Mouse (Mus musculus): ENCODE measurements around the gene Iscu. TPM values are rescaled to one million over a fixed set of nuclear protein-coding genes. Genes with fewer than 3 reads are reported as not detected.
"Not testable (repeated sequence)": the region's sequence is repeated elsewhere in the genome, so short reads cannot be mapped to it uniquely, and the experiment has no call there.

The Iscu gene
- total RNA-seq, 2 experiments from 2014 or later: 100 to 111 TPM

DNA sequence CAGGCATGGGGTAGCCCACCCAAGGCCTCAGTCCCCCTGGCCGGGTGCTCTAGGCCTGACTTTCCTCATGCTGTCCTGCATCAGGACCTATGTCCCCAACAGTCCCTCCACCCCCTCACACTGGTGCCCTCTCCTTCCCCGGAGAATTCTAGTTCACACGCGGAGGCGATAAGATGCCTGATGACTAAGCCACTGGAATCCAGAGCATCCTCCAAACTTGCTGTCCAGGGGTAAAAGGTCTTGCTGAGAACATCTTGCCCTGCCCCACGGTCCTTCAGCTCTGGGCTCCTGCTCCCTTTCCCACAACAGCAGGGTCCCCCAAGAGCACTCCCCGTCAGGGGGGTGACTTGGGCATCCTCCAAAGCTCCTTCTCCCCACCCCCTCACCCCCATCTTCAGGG lies 10.1 kb downstream of the Iscu start:
- ATAC-seq (replicated peaks; ENCODE audit: poor library complexity, severe bottlenecking): no peak

DNA sequence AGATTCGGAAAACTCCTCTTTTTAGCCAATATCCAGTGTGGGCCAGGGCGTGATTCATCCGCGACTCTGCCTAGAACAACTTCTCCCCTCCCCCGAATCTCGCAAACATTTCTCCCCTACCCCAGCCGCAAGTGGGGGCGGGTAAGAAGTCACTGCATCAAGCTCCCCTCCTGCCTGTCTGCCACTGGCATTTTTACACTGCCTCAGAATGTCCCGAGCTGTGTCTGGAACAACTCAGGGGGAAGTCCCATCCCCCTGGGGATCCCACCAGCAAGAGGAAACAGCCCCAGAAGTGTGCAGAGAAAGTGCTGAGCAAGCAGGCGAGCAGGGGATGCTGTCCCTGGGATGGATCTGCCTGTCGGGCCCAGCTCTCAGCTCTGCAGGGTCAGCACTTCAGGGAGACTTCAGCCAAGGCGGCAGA lies 11.0 kb downstream of the Iscu start:
- ATAC-seq (replicated peaks; ENCODE audit: poor library complexity, severe bottlenecking): no peak

DNA sequence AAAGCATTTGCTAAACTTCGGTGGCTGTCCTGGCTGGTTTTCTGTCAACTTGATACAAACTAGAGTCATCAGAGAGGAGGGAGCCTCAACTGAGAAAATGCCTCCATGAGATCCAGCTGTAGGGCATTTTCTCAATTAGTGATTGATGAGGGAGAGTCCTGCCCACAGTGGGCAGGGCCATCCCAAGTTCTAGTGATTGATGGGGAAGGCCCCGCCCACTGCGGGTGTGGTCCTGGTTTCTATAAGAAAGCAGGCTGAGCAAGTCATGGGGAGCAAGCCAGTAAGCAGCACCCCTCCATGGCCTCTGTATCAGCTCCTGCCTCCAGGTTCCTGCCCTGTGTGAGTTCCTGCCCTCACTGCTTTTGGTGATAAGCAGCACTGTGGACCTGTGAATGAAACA lies 11.6 kb downstream of the Iscu start:
- ATAC-seq (replicated peaks; ENCODE audit: poor library complexity, severe bottlenecking): not testable (repeated sequence)

DNA sequence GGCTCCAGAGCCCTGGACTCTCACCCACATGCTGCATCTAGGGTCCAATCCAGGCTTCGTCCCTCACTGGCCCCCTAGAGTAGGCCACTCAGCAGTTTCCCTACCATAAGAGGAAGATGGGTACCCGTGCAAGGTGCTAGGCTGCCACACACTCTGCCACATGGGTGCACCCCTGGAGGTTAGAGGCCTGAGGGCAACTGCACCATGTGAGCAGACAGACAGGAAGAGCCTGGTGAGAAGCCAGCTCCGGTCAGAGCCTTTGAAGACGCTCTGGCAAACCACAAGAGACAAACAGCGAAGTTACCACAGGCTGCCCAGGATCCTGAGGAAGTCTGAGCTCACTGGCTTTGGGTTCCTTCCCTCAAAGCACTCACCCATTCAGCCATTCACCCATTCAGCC lies 14.4 kb downstream of the Iscu start:
- ATAC-seq (replicated peaks; ENCODE audit: poor library complexity, severe bottlenecking): peak; percentile 90

DNA sequence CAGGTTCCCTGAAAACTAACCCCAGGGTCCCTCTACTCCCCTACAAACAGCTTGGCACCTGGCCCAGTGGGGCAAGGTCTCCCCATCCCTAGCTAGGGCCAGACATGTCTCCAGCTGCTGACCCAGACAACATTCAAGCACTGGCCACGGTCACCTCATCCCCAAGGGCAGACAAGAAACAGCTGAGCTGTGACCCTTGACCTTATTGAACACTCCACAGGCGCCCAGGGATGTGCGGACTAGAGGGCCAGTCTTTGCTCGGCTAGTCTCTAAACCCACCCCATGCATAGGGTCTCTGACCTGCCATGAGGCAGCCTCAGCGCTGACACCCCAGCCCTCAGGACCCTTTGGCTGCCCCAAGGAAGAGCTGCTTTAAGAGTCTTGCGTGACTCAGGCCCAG lies 16.1 kb downstream of the Iscu start:
- no peak for ATAC-seq (replicated peaks; ENCODE audit: poor library complexity, severe bottlenecking)

DNA sequence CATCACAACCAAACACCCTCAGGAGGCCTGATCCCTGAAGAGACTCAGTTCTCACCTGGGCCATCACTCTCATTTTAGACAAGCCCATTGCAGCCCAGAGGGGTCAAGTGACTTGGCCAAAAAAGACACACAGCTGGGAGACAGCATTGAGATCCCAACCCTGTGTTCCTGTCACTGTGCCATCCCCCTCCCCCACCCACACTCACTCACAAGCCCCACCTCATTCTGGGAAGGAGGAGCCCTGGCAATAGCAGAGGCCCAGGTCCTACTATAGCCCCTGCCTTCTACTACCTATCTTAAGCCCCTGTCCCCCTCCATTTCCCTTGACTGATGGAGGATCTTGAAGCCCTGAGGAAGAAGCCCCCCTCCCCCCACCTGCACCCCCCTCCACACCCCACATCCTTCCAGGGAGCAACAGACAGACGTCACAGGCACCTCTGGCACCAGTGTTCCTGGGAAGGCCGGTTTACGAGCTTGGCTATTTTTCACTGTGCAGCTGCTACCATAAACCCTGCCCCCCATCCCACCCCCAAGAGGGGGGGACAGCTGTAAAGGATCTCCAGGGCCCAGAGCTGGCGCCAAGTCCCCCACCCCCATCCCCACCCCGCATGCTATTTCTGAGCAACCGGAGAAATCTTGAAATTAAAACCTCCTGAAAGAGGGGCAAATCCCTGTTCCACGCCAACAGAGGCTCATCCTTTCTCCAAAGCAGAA lies 16.7 kb downstream of the Iscu start:
- ATAC-seq (replicated peaks; ENCODE audit: poor library complexity, severe bottlenecking): no peak

DNA sequence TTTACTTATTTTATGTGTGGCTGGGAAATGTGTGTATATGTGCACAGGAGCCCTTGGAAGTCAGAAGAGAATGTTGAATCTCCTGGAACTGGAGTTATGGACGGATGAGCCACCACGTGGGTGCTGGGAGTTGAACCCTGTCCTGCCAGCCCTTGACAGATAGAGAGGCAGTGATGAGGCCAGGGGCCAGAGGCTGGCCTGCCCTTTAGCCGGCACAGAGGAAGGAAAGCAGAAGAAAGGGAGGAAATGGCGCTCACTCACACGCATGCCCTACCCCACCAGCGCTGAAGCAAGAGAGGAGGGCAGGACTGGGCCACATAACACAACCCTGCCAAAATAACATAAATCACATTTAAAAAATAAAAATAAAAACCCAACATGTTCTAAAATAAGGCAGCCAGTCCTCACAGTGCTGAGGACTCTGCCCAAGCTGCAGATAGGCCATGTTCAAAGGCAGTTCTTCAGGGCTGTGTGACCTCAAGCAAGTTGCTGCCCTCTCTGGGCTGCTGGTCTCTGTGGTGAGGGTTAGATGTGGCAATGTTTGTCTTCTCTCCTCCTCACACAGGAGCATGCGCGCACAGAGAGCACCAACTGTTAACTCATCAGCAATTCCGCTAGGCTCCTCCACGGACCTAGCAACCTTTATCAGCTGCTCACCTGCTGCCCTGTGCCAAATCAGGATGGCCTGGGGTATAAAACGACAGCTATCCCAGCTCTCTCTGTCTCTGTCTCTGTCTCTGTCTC lies 18.1 kb downstream of the Iscu start:
- ATAC-seq (replicated peaks; ENCODE audit: poor library complexity, severe bottlenecking): peak; percentile 46

DNA sequence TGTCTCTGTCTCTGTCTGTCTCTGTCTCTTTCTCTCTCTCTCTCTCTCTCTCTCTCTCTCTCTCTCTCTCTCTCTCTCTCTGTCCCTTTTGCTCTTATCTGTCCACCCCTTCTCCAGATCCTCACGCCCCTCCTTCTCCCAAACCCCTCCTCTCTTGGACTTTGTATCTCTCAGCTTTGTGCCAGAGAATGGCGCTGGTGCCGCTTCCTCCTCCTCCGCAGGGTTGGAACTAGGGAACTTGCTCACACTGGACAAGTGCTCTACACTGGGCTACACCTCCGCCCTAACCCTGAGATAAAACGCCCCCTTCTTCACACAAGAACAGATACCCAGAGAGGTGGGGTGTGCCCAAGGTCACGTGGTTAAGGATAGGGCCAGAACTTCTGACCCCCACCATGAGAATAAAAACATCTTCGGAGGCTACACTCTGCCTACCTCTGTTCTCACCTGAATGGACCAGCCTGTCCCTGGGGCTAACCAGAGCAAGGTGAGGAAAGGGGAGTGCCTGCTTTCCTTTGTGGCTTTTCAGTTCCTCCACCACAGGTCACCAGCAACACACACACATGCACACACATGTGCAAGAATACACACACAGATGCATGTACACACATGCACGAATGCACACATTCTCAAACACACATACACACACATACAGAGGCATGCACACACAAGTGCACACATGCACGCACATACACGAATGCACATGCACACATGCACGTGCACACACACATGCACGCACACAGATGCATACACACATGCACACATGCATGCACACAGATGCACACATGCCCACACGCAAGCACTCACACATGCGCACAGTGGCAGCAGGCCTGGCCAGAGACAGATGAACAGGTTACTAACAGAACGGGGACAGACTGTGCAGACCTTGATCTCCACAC lies 18.9 kb downstream of the Iscu start:
- no peak for ATAC-seq (replicated peaks; ENCODE audit: poor library complexity, severe bottlenecking)

DNA sequence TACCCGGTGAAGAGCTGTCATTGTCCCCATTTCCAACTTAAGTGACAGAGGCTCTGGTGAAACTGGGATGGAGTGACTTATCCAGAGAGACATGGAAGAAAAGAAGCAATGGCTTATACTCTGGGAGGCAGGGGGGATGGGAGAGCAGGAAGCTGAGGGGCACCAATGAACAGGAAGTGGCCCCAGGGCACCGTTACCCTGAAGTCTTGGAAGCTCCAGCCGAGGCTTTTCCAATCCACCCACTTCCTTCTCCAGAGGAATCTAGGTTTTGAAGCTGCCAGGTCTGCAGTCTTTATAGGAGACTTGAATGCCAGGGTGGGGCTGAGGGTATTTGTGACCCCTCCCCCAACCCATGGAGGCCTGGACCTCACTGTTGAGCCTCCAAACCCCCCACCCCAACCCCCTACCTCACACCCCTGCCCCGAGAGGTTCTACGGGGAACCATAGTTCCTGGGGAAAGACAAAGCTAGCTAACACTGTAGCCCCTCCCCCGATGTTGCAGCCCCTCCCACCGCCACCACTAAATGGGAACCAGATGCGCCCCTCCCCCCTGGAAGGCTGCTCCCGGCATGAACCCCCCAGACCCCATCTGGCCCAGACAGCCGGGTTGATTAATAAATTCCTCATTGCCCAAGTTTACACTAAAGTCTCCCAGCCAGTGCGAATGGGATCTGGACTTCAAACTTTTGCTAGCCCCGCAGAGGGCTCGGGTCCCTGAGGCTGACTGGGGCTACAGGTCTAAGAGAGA lies 24.0 kb downstream of the Iscu start:
- 0 out of 2 replicates have a peak, but pooled peaks have one; percentile 15 for ATAC-seq (replicated peaks; ENCODE audit: poor library complexity, severe bottlenecking)

DNA sequence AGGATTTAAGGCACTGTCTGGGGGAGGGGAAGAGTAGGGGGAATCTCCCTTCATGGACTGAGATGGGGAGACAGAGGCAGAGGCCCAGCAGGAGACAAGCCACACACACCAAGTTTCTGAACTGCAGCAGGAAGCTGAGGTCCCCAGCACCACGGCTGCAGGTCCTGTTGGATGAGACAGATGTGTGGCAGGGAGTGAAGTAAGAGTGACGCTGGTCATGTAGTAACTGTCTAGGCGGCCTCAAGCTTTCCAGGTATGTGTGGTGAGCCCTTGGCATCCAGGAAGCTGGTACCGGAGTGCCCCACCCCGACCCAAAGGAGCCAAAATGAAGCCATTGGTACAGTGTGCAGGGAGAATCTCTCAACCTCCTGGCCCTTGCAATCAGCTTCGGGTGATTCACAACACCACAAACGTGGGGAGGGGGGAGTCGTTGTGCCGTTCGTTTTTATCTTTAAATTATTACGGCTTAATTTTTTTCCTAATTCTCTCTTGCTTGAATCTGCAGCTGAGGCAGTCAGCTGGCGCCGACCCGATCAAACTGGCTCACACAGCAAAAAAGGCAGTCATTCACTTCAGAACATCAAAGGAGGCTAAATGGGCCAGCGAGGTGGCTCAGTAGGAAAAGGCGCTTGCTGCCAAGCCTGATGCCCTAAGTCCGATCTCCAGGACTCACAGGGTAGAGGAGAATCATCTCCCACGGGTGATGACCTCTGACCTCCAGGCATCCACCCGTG lies 24.8 kb downstream of the Iscu start:
- ATAC-seq (replicated peaks; ENCODE audit: poor library complexity, severe bottlenecking): peak; percentile 44

DNA sequence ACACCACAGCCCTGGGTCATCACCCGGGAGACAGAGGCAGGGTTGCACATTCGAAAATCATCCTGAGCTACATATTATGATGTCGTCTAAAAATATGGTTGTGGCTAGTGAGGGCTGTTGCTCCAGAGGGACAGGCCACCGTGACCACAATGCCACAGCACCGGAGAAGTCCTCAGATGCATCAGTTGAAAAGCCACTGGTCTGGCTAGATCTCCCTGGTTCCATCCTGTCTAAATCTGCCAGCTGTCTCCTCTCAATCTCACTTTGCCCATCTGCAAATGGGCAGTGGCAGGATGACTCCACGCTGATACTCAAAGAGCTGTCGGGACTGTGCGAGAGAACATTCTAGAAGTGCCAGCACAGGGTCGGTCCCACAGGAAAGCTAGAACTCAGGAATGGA lies 26.0 kb downstream of the Iscu start:
- peak; percentile 44 for ATAC-seq (replicated peaks; ENCODE audit: poor library complexity, severe bottlenecking)

DNA sequence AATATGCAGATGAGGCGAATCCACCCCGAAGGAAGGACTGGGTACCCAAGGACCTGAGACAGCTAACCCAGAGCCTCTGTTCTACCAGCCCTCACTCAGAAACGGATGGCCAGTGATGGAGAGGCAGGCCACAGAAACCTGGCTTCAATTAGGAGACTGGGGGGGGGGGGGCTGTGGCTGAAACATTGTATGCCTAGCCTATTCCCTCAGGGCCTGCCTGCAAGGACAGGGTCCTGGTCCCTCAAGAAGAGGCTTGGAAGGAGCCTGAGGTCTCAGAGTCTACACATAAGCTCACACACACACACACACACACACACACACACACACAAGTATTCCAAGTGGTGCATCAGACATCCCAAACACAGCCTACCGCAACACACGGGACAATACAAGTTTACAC lies 27.1 kb downstream of the Iscu start:
- ATAC-seq (replicated peaks; ENCODE audit: poor library complexity, severe bottlenecking): no peak

DNA sequence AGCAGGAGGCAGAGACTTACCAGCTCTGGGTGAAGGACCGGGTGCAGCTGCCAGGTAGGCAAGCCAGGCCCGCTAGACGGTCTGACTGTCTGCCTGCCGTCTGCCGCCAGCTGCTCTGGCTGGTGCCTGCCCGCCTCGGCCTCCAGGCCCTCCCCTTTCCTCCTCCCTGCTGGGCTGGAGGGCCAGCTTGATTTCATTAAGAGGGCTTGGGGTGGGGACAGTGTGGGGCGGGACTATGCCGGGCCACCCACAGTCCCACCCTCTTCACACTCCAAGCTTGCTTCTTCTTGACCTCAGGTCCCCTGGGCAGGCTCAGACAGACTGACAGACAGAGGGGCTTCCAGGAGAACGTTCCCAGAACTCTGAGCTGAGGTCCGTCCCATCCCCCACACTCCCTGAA lies 27.7 kb downstream of the Iscu start, which contains the start of gene Tmem119:
Tmem119 (minus strand) TSS at position 237 of the 400 bp plus-strand sequence.
- ATAC-seq (replicated peaks; ENCODE audit: poor library complexity, severe bottlenecking): peak; percentile 61

DNA sequence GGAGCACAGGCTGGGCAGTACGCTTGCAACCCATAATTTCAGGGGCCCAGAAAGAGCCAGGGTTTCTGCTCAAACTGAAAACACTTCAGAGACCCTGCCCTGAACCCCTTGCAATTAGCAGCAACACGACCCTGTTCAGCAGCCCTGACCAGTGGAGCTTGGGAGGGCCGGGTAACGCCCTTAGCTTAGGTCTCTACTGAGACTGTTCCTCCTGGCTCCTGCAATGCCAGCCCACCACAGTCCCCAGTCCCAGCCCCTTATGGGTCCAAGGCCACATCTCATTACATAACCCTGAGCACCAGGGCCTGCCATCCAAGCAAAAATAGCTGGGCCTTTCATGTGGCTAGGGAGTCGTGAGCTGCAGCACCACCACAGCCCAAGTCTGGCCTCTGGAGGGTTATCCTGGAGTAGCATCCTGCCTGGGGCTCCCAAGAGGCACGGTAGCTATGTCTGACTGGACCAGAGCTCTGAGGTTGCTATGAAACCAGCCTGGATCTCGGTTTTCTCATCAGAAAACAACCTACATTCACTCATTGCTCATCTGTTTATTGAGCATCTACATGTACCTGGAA lies 31.9 kb downstream of the Iscu start:
- peak; percentile 21 for ATAC-seq (replicated peaks; ENCODE audit: poor library complexity, severe bottlenecking)

DNA sequence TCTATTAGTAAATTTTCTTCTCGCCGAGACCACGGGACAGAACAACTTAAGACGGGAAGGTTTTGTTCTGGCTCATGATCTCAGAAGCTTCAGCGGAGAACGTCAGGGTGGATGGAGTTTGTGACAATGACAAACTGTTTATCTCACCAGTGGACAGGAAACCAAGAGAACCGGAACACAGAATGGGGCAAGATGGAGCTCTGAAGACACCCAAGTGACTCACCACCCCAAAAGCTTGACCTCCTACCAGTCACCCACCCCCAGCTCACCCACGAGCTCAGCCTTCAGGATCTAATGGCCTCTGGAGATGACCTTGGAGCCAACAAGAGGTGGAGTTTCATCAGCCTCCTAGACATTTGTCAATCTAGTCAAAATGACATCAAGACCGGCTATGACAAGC lies 32.8 kb downstream of the Iscu start:
- peak; percentile 30 for ATAC-seq (replicated peaks; ENCODE audit: poor library complexity, severe bottlenecking)

DNA sequence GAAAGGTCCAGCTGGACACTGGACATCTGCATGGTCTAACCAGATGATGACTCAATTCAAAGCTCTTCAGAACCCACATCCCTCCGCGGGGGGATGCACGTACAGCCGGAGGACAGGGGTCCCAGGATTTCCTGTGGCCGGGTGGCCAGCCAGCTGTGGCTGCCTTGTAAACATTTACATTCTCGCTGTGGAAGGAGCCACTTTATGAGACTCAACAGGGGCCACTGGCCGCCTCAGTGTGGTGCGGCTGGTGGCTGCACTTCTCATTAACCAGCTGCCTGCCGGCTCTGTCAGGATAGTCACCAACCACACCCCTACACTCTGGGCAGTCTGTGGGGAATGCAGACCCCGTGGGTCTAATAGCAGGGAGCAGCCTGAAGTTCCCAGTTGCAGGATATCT lies 33.9 kb downstream of the Iscu start:
- ATAC-seq (replicated peaks; ENCODE audit: poor library complexity, severe bottlenecking): no peak

DNA sequence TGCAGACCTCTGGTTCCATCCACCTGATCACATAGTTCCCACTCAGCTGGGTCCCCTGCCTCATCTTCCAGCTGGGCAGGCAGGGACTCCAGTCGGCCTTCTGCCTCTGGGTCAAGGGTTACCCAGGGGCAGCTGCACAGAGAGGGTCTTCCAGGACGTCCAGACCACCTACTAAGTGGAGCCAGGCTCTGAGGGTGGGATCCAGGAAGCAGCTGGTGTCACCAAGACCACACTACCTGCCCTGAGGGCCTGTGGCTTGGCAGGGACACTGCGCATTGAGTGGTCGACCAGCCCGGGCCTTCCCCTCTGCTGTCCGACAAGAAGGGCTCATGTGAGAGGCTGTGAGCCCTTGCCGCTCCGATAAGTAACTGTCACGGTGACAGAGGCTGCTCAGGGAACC lies 35.2 kb downstream of the Iscu start:
- no peak for ATAC-seq (replicated peaks; ENCODE audit: poor library complexity, severe bottlenecking)

DNA sequence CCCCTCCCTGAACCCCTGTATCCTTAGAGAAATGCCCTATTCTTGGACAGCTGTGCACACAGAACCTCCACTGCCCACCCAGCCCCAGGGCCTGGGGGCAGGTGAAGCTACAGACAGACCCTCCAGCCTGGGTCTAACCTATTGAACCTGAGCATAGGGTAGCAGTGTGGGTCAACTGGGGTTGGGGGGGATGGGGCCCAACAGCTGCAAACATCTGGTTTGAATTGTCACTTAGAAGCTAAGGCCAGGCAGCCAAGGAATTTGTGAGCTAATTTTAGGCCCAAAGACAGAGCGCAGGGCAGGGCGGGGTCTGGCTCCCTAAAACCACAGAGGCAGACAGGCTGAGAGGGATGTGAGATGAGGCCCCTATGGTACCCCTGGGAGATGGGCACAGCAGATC lies 35.6 kb downstream of the Iscu start:
- no peak for ATAC-seq (replicated peaks; ENCODE audit: poor library complexity, severe bottlenecking)

DNA sequence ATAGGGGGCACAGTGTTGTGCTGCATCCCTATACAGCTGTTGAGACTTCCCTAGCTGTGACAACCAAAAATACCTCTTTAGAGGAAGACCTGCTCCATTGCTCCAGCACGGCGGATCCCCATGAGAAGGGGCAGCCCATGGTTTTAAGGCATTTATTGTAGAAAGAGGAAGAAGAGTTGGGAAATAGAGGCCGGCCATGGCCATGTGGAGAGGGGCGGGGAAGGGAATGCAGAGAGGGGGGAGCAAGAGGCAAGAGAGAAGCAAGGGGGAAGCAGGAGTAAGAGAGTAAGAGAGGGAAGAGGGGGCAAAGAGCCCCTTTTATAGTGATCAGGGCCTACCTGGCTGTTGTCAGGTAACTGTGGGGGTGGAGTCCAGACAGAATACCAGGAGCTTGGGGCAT lies 37.6 kb downstream of the Iscu start:
- ATAC-seq (replicated peaks; ENCODE audit: poor library complexity, severe bottlenecking): peak; percentile 68
